Mouse (Mus musculus) mouse embryonic stem cell (cell line): Measurements from ENCODE around the gene Gm340.

ENCODE experiments used
- in situ Hi-C, 2 experiments: fragments of 300-500 bp; cut with MboI; formaldehyde crosslinking; loops; 1 replicate in 1 of 2; 3 replicates in 1 of 2; pipeline ENCODE4 v1.14.3; 2019 to 2020; ENCODE audit warnings: low sequenced_read_pairs in 2 of 2, low pct_unique_long_range_greater_than_20kb in 1 of 2, mixed read lengths in 1 of 2; ENCODE audit not compliant: unreplicated experiment in 1 of 2

The Gm340 gene

GRCm38 (mm10) chr19:41606208-41606987 lies 24.2 kb downstream of the Gm340 start:
- in situ Hi-C loops = loop anchor here in 1 of 2 experiments (25.0 kb wide), 1 partner anchor 294 kb away; no protein-coding TSS in a partner anchor

GRCm38 (mm10) chr19:41611683-41612082 lies 29.5 kb downstream of the Gm340 start:
- in situ Hi-C loops = loop anchor here in 1 of 2 experiments (25.0 kb wide), 1 partner anchor 299 kb away; no protein-coding TSS in a partner anchor

- in situ Hi-C loops = loop anchor here in 1 of 2 experiments (25.0 kb wide), 1 partner anchor 301 kb away; no protein-coding TSS in a partner anchor
These were observed 31.3 kb downstream of the Gm340 start for GRCm38 (mm10) chr19:41613325-41614087.

- in situ Hi-C loops = loop anchor here in 1 of 2 experiments (25.0 kb wide), 1 partner anchor 303 kb away; no protein-coding TSS in a partner anchor
These were observed 33.5 kb downstream of the Gm340 start for GRCm38 (mm10) chr19:41615606-41616224.

GRCm38 (mm10) chr19:41616274-41616673 lies 34.1 kb downstream of the Gm340 start:
- in situ Hi-C loops = loop anchor here in 1 of 2 experiments (25.0 kb wide), 1 partner anchor 304 kb away; no protein-coding TSS in a partner anchor

GRCm38 (mm10) chr19:41617102-41617501 lies 34.9 kb downstream of the Gm340 start:
- in situ Hi-C loops = loop anchor here in 1 of 2 experiments (25.0 kb wide), 1 partner anchor 305 kb away; no protein-coding TSS in a partner anchor

GRCm38 (mm10) chr19:41618153-41618657 lies 36.0 kb downstream of the Gm340 start:
- in situ Hi-C loops = loop anchor here in 1 of 2 experiments (25.0 kb wide), 1 partner anchor 306 kb away; no protein-coding TSS in a partner anchor

GRCm38 (mm10) chr19:41618771-41619385 lies 36.7 kb downstream of the Gm340 start:
- in situ Hi-C loops = loop anchor here in 1 of 2 experiments (25.0 kb wide), 1 partner anchor 307 kb away; no protein-coding TSS in a partner anchor

GRCm38 (mm10) chr19:41620366-41621092 lies 38.4 kb downstream of the Gm340 start:
- in situ Hi-C loops = loop anchor here in 1 of 2 experiments (10.0 to 25.0 kb wide), 2 partner anchors 144 to 308 kb away; no protein-coding TSS in a partner anchor

- in situ Hi-C loops = loop anchor here in 1 of 2 experiments (10.0 kb wide), 1 partner anchor 136 kb away; no protein-coding TSS in a partner anchor
These were observed 46.8 kb downstream of the Gm340 start for GRCm38 (mm10) chr19:41628970-41629369.

- in situ Hi-C loops = loop anchor here in 1 of 2 experiments (10.0 kb wide), 1 partner anchor 135 kb away; no protein-coding TSS in a partner anchor
These were observed 47.4 kb downstream of the Gm340 start for GRCm38 (mm10) chr19:41629532-41629931.

GRCm38 (mm10) chr19:41634099-41634498 lies 51.9 kb downstream of the Gm340 start:
- in situ Hi-C loops = no loop called here

GRCm38 (mm10) chr19:41634999-41635398 lies 52.8 kb downstream of the Gm340 start:
- in situ Hi-C loops = no loop called here
